Mouse (Mus musculus): ENCODE results near the gene Izumo4.

- TF ChIP-seq CTCF (IDR thresholded peaks at IDR 0.05; ENCODE audit: low read depth) (no peak), EP300 (IDR thresholded peaks at IDR 0.05; ENCODE audit: low read depth) (no peak)
These were observed 29.9 kb upstream of the Izumo4 start for GRCm38 (mm10) chr10:80671936-80672690.
